Mouse (Mus musculus): ENCODE results near the gene Lcor. TPM values are rescaled to one million over a fixed set of nuclear protein-coding genes. Genes with fewer than 3 reads are reported as not detected.

Gene Lcor
- polyA plus RNA-seq, 2 experiments: 1.1 to 5.6 TPM

- peaks cover 9 to 11% of the 10 kb centered on the region in 2 experiments for H3K4me1 ChIP-seq (replicated peaks; ENCODE audit: control insufficient read depth in 2 of 2, insufficient read depth in 2 of 2, low read length in 1 of 2)
- H3K9me3 ChIP-seq (ENCODE audit: control insufficient read depth, low read length): no peaks in the 10 kb centered on the region
- peak overlapping the region; percentile 81 to 100 for H3K4me3 ChIP-seq (ENCODE audit: insufficient read depth in 1 of 2, low read depth in 2 of 2, low read length in 2 of 2)
- H3K4me2 ChIP-seq (ENCODE audit: low read depth): peak overlapping the region; percentile 98
- H3K9ac ChIP-seq (replicated peaks): peak overlapping the region; percentile 95
- TF ChIP-seq CTCF (IDR thresholded peaks at IDR 0.05; ENCODE audit: low read depth): no peak
- no peak for TF ChIP-seq EP300 (IDR thresholded peaks at IDR 0.05; ENCODE audit: low read depth)
- H3K27ac ChIP-seq: peak overlapping the region; percentile 95
- no peak for DNase-seq (ENCODE audit: low read depth in 3 of 3, low spot score in 3 of 3)
- no peak for ATAC-seq (ENCODE audit: insufficient read depth)
- WGBS (ENCODE audit: insufficient replicate concordance): 2% methylated on average over 6 of the region's 6 CpGs
- no peaks in the 10 kb centered on the region for H3K36me3 ChIP-seq (replicated peaks; ENCODE audit: control insufficient read depth, insufficient read depth, low read depth)
- no peaks in the 10 kb centered on the region for H3K27me3 ChIP-seq (ENCODE audit: control insufficient read depth, insufficient read depth, low read length)
These were observed 599 bp upstream of the Lcor start for GRCm38 (mm10) chr19:41481887-41482189.

- H3K4me1 ChIP-seq (replicated peaks; ENCODE audit: control insufficient read depth in 2 of 2, insufficient read depth in 2 of 2, low read length in 1 of 2): peaks cover 9 to 11% of the 10 kb centered on the region in 2 experiments
- no peaks in the 10 kb centered on the region for H3K9me3 ChIP-seq (ENCODE audit: control insufficient read depth, low read length)
- H3K4me3 ChIP-seq (ENCODE audit: insufficient read depth in 1 of 2, low read depth in 2 of 2, low read length in 2 of 2): peak overlapping the region; percentile 90 to 100
- peak overlapping the region; percentile 95 for H3K9ac ChIP-seq (replicated peaks)
- WGBS (ENCODE audit: insufficient replicate concordance): under 1% methylated on average over 73 of the region's 91 CpGs
- H3K36me3 ChIP-seq (replicated peaks; ENCODE audit: control insufficient read depth, insufficient read depth, low read depth): no peaks in the 10 kb centered on the region
- TF ChIP-seq EP300 (IDR thresholded peaks at IDR 0.05; ENCODE audit: low read depth) (no peak), CTCF (IDR thresholded peaks at IDR 0.05; ENCODE audit: low read depth) (no peak)
- H3K27ac ChIP-seq: peak overlapping the region; percentile 95
- peak; percentile 47 to 58 (median 52) for DNase-seq (ENCODE audit: low read depth in 3 of 3, low spot score in 3 of 3)
- peak overlapping the region; percentile 98 for H3K4me2 ChIP-seq (ENCODE audit: low read depth)
- peak; percentile 81 for ATAC-seq (ENCODE audit: insufficient read depth)
- H3K27me3 ChIP-seq (ENCODE audit: control insufficient read depth, insufficient read depth, low read length): no peaks in the 10 kb centered on the region
These were observed 540 bp downstream of the Lcor start for GRCm38 (mm10) chr19:41482909-41483444.

GRCm38 (mm10) chr19:41483445-41484040, 1.1 kb downstream of the Lcor start:
- Histone ChIP-seq H3K9ac (replicated peaks) (peak overlapping the region; percentile 95), H3K4me2 (ENCODE audit: low read depth) (peak overlapping the region; percentile 98), H3K4me1 (replicated peaks; ENCODE audit: control insufficient read depth in 2 of 2, insufficient read depth in 2 of 2, low read length in 1 of 2) (peaks cover 9 to 11% of the 10 kb centered on the region in 2 experiments), H3K27ac (peak overlapping the region; percentile 95), H3K27me3 (ENCODE audit: control insufficient read depth, insufficient read depth, low read length) (no peaks in the 10 kb centered on the region), H3K9me3 (ENCODE audit: control insufficient read depth, low read length) (no peaks in the 10 kb centered on the region), H3K36me3 (replicated peaks; ENCODE audit: control insufficient read depth, insufficient read depth, low read depth) (no peaks in the 10 kb centered on the region), H3K4me3 (ENCODE audit: insufficient read depth in 1 of 2, low read depth in 2 of 2, low read length in 2 of 2) (peak overlapping the region; percentile 90 to 100)
- WGBS (ENCODE audit: insufficient replicate concordance): under 1% methylated on average over 28 of the region's 30 CpGs
- DNase-seq (ENCODE audit: low read depth in 3 of 3, low spot score in 3 of 3) (no peak), ATAC-seq (ENCODE audit: insufficient read depth) (no peak)
- TF ChIP-seq CTCF (IDR thresholded peaks at IDR 0.05; ENCODE audit: low read depth): no peak
- no peak for TF ChIP-seq EP300 (IDR thresholded peaks at IDR 0.05; ENCODE audit: low read depth)

GRCm38 (mm10) chr19:41484361-41484760, 1.9 kb downstream of the Lcor start:
- Histone ChIP-seq H3K4me1 (replicated peaks; ENCODE audit: control insufficient read depth in 2 of 2, insufficient read depth in 2 of 2, low read length in 1 of 2) (peaks cover 9 to 11% of the 10 kb centered on the region in 2 experiments), H3K4me3 (ENCODE audit: insufficient read depth in 1 of 2, low read depth in 2 of 2, low read length in 2 of 2) (peak overlapping the region; percentile 26 to 44), H3K4me2 (ENCODE audit: low read depth) (peak overlapping the region; percentile 98), H3K27me3 (ENCODE audit: control insufficient read depth, insufficient read depth, low read length) (no peaks in the 10 kb centered on the region), H3K36me3 (replicated peaks; ENCODE audit: control insufficient read depth, insufficient read depth, low read depth) (no peaks in the 10 kb centered on the region), H3K9me3 (ENCODE audit: control insufficient read depth, low read length) (no peaks in the 10 kb centered on the region), H3K27ac (no peak overlapping the region), H3K9ac (replicated peaks) (0 out of 2 replicates have a peak overlapping the region, but pooled peaks have one; percentile 23)
- DNase-seq (ENCODE audit: low read depth in 3 of 3, low spot score in 3 of 3) (no peak), ATAC-seq (ENCODE audit: insufficient read depth) (no peak)
- TF ChIP-seq EP300 (IDR thresholded peaks at IDR 0.05; ENCODE audit: low read depth) (no peak), CTCF (IDR thresholded peaks at IDR 0.05; ENCODE audit: low read depth) (no peak)
- 45% methylated on average over 5 of the region's 5 CpGs for WGBS (ENCODE audit: insufficient replicate concordance)

- Histone ChIP-seq H3K27me3 (ENCODE audit: control insufficient read depth, insufficient read depth, low read length) (no peaks in the 10 kb centered on the region), H3K4me3 (ENCODE audit: insufficient read depth in 1 of 2, low read depth in 2 of 2, low read length in 2 of 2) (no peak overlapping the region), H3K36me3 (replicated peaks; ENCODE audit: control insufficient read depth, insufficient read depth, low read depth) (no peaks in the 10 kb centered on the region; the same call in 1 of the 2 replicates), H3K4me2 (ENCODE audit: low read depth) (peak overlapping the region; percentile 40), H3K9ac (replicated peaks) (no peak overlapping the region; the same call in 1 of the 2 replicates), H3K4me1 (replicated peaks; ENCODE audit: control insufficient read depth in 2 of 2, insufficient read depth in 2 of 2, low read length in 1 of 2) (peaks cover 16 to 21% of the 10 kb centered on the region in 2 experiments), H3K9me3 (ENCODE audit: control insufficient read depth, low read length) (no peaks in the 10 kb centered on the region), H3K27ac (peak overlapping the region; percentile 60)
- TF ChIP-seq EP300 (IDR thresholded peaks at IDR 0.05; ENCODE audit: low read depth): peak; percentile 70
- TF ChIP-seq CTCF (IDR thresholded peaks at IDR 0.05; ENCODE audit: low read depth): no peak
- ATAC-seq (ENCODE audit: insufficient read depth) (peak; percentile 90), DNase-seq (ENCODE audit: low read depth in 3 of 3, low spot score in 3 of 3) (peak in 1 of 3 experiments; percentile 53)
- 41% methylated on average over 4 of the region's 4 CpGs for WGBS (ENCODE audit: insufficient replicate concordance)
These were observed 13.1 kb downstream of the Lcor start for GRCm38 (mm10) chr19:41495382-41496032.

Measured in liver, embryonic 14.5 days (tissue).